Mouse (Mus musculus): ENCODE data around the gene Nop9. TPM values are rescaled to one million over a fixed set of nuclear protein-coding genes. Genes with fewer than 3 reads are reported as not detected.

The Nop9 gene
- polyA plus RNA-seq, 1 experiment from 2014 or later, result 16.2 TPM

GRCm38 (mm10) chr14:55762001-55762821 is 16.7 kb downstream of the Nop9 start:
- DNase-seq (ENCODE audit: low spot score) (peak; percentile 74), ATAC-seq (peak; percentile 70)
- TF ChIP-seq EP300 (IDR thresholded peaks at IDR 0.05), result no peak
- TF ChIP-seq CTCF (IDR thresholded peaks at IDR 0.05), result peak; percentile 45
- Histone ChIP-seq H3K27ac (ENCODE audit: low read length) (peak overlapping the region; percentile 82), H3K9me3 (ENCODE audit: low read length) (no peaks in the 10 kb centered on the region), H3K36me3 (ENCODE audit: insufficient read depth, low read length) (no peaks in the 10 kb centered on the region), H3K4me2 (replicated peaks; ENCODE audit: low read depth, low read length) (peak overlapping the region; percentile 88), H3K4me1 (ENCODE audit: insufficient read depth, low read depth, low read length) (peaks cover 3% of the 10 kb centered on the region; the same call in 1 of the 2 replicates), H3K27me3 (replicated peaks; ENCODE audit: insufficient read depth, low read length) (0 out of 2 replicates have a peak, but pooled peaks cover 3% of the 10 kb centered on the region), H3K4me3 (ENCODE audit: low read depth, low read length) (peak overlapping the region; percentile 48), H3K9ac (replicated peaks; ENCODE audit: low read depth) (peak overlapping the region; percentile 36)
- WGBS, result 1% methylated on average over 74 of the region's 77 CpGs

DNA sequence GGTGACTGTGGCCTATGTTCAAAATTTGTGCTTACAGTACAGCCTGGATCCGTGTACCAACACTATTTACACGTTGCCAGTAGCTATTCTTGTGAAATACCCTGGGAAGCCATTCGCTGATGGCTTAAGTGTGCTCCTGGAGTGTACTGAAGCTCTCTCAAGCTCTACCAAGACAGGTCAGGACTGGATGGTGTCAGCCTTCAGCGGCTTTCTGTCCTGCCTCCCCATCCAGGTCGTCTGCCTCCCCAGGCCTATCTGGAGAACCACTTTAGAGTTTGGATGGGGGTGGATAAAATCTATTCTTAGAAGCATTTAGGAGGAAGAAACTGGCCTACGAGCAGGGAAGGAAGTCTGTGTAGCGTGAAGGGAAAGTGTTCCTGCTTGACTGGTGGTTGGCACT is 17.7 kb downstream of the Nop9 start:
- DNase-seq (ENCODE audit: low spot score) (peak; percentile 92), ATAC-seq (peak; percentile 74)
- no peak overlapping the region for H3K9ac ChIP-seq (replicated peaks; ENCODE audit: low read depth)
- H3K4me2 ChIP-seq (replicated peaks; ENCODE audit: low read depth, low read length), result peak overlapping the region; percentile 88; the same call in 1 of the 2 replicates
- TF ChIP-seq EP300 (IDR thresholded peaks at IDR 0.05) (peak; percentile 77), CTCF (IDR thresholded peaks at IDR 0.05) (no peak)
- H3K4me3 ChIP-seq (ENCODE audit: low read depth, low read length), result no peak overlapping the region
- 0 out of 2 replicates have a peak, but pooled peaks cover 3% of the 10 kb centered on the region for H3K27me3 ChIP-seq (replicated peaks; ENCODE audit: insufficient read depth, low read length)
- peaks cover 10% of the 10 kb centered on the region; the same call in 1 of the 2 replicates for H3K4me1 ChIP-seq (ENCODE audit: insufficient read depth, low read depth, low read length)
- H3K27ac ChIP-seq (ENCODE audit: low read length), result peak overlapping the region; percentile 82
- H3K36me3 ChIP-seq (ENCODE audit: insufficient read depth, low read length), result no peaks in the 10 kb centered on the region
- WGBS, result 24% methylated on average over 7 of the region's 7 CpGs
- H3K9me3 ChIP-seq (ENCODE audit: low read length), result no peaks in the 10 kb centered on the region

- Histone ChIP-seq H3K27me3 (replicated peaks; ENCODE audit: insufficient read depth, low read length) (0 out of 2 replicates have a peak, but pooled peaks cover 3% of the 10 kb centered on the region), H3K36me3 (ENCODE audit: insufficient read depth, low read length) (no peaks in the 10 kb centered on the region), H3K4me1 (ENCODE audit: insufficient read depth, low read depth, low read length) (peaks cover 9% of the 10 kb centered on the region; the same call in 1 of the 2 replicates), H3K4me3 (ENCODE audit: low read depth, low read length) (no peak within 1 kb of the TSS), H3K9me3 (ENCODE audit: low read length) (no peaks in the 10 kb centered on the region), H3K27ac (ENCODE audit: low read length) (no peak within 1 kb of the TSS), H3K4me2 (replicated peaks; ENCODE audit: low read depth, low read length) (no peak within 1 kb of the TSS), H3K9ac (replicated peaks; ENCODE audit: low read depth) (no peak within 1 kb of the TSS)
- no peak for DNase-seq (ENCODE audit: low spot score)
- 51% methylated on average over 4 of the region's 4 CpGs for WGBS
- no peak for ATAC-seq
- no peak for TF ChIP-seq CTCF (IDR thresholded peaks at IDR 0.05)
Observed at GRCm38 (mm10) chr14:55765696-55766095, 20.2 kb downstream of the Nop9 start, which contains the start of gene Ltb4r1. TSS of gene Ltb4r1 (plus strand) at chr14:55765962.

GRCm38 (mm10) chr14:55767519-55768414 is 22.3 kb downstream of the Nop9 start:
- Histone ChIP-seq H3K27me3 (replicated peaks; ENCODE audit: insufficient read depth, low read length) (no peaks in the 10 kb centered on the region), H3K27ac (ENCODE audit: low read length) (0 out of 2 replicates have a peak overlapping the region, but pooled peaks have one; percentile 14), H3K4me2 (replicated peaks; ENCODE audit: low read depth, low read length) (peak overlapping the region; percentile 50), H3K36me3 (ENCODE audit: insufficient read depth, low read length) (no peaks in the 10 kb centered on the region), H3K9ac (replicated peaks; ENCODE audit: low read depth) (0 out of 2 replicates have a peak overlapping the region, but pooled peaks have one; percentile 1), H3K4me1 (ENCODE audit: insufficient read depth, low read depth, low read length) (peaks cover 9% of the 10 kb centered on the region; the same call in 1 of the 2 replicates), H3K4me3 (ENCODE audit: low read depth, low read length) (no peak overlapping the region), H3K9me3 (ENCODE audit: low read length) (no peaks in the 10 kb centered on the region)
- ATAC-seq (peak; percentile 56), DNase-seq (ENCODE audit: low spot score) (peak; percentile 71)
- peak; percentile 73 for TF ChIP-seq CTCF (IDR thresholded peaks at IDR 0.05)
- no peak for TF ChIP-seq EP300 (IDR thresholded peaks at IDR 0.05)
- 10% methylated on average over 52 of the region's 52 CpGs for WGBS

- TF ChIP-seq CTCF (IDR thresholded peaks at IDR 0.05) (no peak), EP300 (IDR thresholded peaks at IDR 0.05) (peak; percentile 67)
- H3K36me3 ChIP-seq (ENCODE audit: insufficient read depth, low read length), result no peaks in the 10 kb centered on the region
- peak; percentile 65 for ATAC-seq
- H3K9me3 ChIP-seq (ENCODE audit: low read length), result no peaks in the 10 kb centered on the region
- peaks cover 9% of the 10 kb centered on the region; the same call in 1 of the 2 replicates for H3K4me1 ChIP-seq (ENCODE audit: insufficient read depth, low read depth, low read length)
- peak; percentile 81 for DNase-seq (ENCODE audit: low spot score)
- no peaks in the 10 kb centered on the region for H3K27me3 ChIP-seq (replicated peaks; ENCODE audit: insufficient read depth, low read length)
- H3K4me2 ChIP-seq (replicated peaks; ENCODE audit: low read depth, low read length), result no peak overlapping the region; the same call in 1 of the 2 replicates
- 0 out of 2 replicates have a peak overlapping the region, but pooled peaks have one; percentile 14 for H3K27ac ChIP-seq (ENCODE audit: low read length)
- WGBS, result 73% methylated on average over 6 of the region's 6 CpGs
- no peak overlapping the region for H3K9ac ChIP-seq (replicated peaks; ENCODE audit: low read depth)
- H3K4me3 ChIP-seq (ENCODE audit: low read depth, low read length), result no peak overlapping the region
Observed at GRCm38 (mm10) chr14:55768555-55768954, 23.1 kb downstream of the Nop9 start.

Measured in lung, postnatal 0 days (tissue).